Mouse (Mus musculus): ENCODE measurements around the gene Rrp9.

The Rrp9 gene

DNA sequence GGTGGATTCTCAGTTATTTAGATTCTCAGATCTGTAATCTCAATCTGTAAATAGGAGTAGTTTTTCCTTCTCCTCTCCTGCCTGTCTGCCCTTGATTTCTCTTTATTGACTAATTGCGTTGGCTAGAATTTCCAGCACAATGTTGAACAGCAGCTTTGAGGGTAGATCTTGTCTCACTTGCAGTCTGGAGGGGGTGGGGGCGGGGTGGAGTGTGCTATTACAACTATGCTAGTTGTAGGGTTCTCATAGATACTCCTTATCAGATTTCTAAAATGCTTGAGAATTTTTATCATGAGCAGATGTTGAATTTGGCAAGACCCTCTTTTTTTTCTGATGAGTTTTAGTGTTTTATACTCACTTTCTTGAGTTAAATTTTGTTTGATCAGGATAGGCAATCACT lies 43.7 kb downstream of the Rrp9 start:
- DNase-seq (ENCODE audit: low spot score) = no peak

DNA sequence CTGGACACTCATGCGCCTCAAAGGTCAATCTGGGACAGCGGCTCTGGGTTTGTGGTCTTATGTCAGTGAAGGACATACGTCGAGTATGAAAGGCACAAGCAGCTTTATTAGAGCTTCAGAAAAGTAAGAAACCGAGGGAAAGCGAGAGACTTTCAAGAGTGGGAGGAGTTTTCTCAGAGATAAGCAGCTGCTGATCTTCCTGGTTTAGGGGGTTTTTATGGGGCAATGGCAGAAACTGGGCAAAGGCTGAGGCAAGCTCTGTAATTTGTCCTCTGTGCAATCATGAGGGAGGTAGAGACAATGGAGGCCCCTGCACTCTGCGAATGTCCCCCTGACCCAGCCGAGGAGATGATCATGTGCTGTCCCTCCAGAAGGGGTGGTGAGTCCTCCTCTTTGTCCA lies 44.1 kb downstream of the Rrp9 start:
- no peak for DNase-seq (ENCODE audit: low spot score)

DNA sequence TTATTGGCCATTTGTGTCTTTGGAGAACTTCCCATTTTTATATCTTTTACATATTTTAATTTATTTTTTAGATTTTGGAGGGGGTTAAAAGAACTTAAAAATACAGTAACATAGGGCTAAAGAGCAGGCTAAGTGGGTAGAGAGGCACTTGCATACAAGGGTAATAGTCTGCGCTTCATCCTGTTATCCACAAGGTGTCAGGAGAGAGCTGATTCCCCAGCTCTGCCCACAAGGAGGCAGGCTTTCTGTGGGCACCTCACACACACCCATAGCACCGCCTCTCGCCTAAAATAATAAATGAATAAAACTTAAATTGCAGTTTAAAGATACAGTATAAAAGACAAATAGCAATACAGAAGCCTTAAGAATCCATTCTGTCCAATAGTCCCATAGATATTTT lies 56.1 kb downstream of the Rrp9 start:
- no peak for DNase-seq (ENCODE audit: low spot score)

DNA sequence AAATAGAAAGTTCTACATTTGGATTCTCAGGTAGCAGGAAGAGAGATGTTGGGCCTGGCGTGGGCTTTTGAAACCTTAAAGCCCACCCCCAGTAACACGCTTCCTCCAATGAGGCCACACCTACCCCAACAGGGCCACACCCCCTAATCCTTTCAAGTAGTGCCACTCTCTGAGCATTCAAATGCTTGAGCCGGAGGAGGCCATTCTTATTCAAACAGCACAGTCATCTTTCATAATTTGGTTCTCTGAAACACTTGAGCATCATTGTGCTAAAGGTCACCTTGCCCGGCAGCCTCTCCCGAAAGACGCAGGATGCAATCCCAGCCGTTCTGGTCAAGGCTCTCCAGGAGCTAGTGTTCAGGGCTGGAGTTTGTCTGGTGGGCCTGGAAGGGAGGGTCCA lies 58.5 kb downstream of the Rrp9 start:
- no peak for DNase-seq (ENCODE audit: low spot score)

DNA sequence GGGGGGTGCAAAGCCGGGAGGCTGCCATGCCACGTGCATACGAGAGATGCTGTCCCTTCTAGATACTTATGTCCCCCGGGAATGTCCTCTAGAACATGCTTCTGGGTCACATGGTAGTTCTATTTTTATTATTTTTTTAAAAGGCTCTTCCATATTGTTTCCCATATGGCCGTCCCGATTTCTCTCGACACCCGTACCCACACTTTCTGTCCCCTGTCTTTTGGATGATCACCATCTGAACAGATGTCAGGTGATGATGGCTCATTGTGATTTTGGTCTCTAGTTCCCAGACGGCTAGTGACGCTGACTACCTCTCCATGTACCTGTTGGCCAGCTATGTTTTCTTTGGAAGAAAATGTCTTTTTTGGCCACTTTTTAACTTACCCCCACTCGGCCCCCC lies 59.2 kb downstream of the Rrp9 start:
- DNase-seq (ENCODE audit: low spot score) = no peak

Measured in urinary bladder, postnatal 25 days (tissue).